Mouse (Mus musculus) urinary bladder, postnatal 25 days (tissue): Measurements from ENCODE around the gene Ptpn4.

Experiments
- DNase-seq: peaks from one replicate; pipeline ENCODE4 v3.0.0; 2022; ENCODE audit warnings: low spot score

The Ptpn4 gene

GRCm38 (mm10) chr1:119837035-119837751, at the start of gene Ptpn4:
Ptpn4 (minus strand) TSS chr1:119837613.
- DNase-seq, result peak; percentile 95

DNA sequence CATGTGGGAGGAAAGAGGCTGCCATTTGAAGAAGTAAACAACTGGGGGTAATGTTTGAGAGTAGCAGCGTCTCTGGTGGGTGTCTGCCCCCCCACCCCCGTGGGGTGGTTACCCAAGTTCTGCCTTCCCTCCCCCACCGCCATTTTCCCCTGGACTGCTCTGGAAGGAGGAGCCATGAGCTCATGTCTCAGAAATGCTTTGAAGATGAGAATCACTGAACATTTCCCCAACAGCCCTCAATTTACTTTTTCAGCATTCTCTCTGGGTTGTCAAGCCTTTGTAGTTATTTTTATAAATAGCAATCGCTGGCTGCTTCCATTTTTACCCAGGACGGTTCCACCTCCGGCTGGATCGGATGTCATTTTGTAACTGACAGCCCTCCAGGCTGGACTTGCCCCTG, 48.9 kb upstream of the Ptpn4 start:
- DNase-seq, result no peak

DNA sequence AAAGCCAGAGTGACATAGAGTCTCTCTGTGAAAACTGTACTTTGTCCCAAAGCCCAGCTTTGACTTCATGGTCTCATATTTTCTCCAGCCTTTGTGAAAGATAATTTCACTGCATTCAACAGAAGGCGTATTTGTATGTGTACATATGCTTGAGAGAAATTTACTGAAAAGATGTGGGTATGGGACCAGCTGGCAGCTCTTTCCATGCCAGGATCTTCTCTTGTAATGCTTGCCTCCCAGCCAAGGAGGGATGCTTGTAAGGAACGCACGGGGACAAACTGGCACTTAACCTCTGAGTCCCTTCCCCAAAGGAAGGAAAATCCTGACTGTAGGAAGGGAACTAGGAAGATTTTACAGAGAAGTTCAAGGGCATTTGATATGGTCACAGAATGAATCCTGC, 46.9 kb upstream of the Ptpn4 start:
- DNase-seq, result no peak

GRCm38 (mm10) chr1:119878909-119879308, 41.5 kb upstream of the Ptpn4 start:
- no peak for DNase-seq

- DNase-seq, result no peak
Observed at GRCm38 (mm10) chr1:119877469-119877868, 40.1 kb upstream of the Ptpn4 start.

DNA sequence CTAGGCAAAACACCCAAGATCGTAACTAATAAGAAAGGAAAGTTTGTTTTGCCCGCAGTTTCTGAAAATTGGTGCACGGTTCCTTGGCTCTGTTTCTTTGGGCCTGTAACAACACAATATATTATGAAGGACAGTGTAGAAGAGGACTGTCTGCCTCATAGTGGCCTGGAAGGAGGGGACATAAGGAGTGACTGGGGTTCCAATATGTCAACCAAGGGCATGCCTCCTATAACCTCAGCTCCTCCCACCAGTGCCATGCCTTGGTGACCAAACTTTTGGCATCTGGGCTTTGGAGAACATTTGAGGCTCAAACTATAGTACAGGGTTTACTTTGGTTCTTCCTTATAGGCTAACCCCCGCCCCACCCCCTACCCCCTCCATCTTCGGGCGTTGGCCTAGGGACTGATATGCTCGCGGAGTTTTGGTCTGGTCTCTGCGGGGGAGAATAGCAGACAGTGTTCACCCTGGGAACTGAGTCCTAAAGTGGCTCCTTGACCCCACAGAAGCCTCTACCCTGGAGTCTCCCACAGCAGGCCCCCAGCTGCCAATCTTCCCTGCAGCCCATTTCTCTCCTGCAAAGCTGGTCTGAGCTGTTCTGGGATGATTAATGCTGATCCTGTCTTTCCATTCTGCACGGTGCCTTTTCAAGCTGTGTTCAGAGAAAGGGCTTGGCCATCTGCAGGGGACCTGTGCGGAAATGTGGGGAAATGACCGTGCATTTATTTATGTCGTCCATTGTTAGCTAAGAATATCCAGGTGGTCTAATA, 31.2 kb upstream of the Ptpn4 start:
- DNase-seq, result no peak

- no peak for DNase-seq
Observed at GRCm38 (mm10) chr1:119867300-119867699, 29.9 kb upstream of the Ptpn4 start.

GRCm38 (mm10) chr1:119865311-119865710, 27.9 kb upstream of the Ptpn4 start:
- DNase-seq, result no peak

GRCm38 (mm10) chr1:119863507-119864296, 26.3 kb upstream of the Ptpn4 start:
- DNase-seq, result no peak

DNA sequence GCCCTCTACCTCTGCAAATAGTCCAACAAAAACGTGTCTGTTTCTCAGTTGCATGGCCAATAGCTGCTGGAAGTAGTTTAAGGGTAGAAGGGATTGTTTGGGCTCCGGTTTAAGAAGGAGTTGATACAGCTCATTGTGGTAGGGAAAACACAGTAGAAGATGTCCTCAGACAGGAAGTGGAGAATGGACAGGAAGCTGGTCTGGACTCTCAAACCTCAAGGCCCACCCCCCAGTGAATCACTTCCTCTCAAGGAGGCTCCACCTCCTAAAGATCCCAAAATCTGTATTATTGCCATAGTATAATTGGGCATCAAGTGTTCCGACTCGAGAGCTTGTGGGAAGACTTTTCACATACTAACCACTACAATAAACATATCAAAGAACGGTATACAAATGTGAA, 22.2 kb upstream of the Ptpn4 start:
- no peak for DNase-seq

DNA sequence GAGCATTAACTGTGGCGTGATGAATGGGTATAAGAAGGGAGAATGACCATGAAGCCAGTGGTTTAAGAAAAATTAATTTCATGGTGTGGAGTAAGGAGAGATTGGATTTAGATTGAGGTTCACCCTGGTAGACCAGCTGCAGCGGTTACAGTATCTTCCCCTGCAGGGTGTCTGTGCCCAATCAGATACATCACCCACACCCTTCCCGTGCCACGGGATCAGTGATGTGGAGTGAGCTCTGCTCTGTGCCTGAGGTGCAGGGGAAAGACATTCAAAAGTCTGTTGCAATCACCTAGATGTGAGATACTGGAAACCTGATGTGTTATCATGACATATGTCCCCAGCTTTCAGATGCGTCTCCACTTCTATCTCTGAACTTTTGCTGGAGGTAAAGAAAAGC, 15.6 kb upstream of the Ptpn4 start:
- no peak for DNase-seq

DNA sequence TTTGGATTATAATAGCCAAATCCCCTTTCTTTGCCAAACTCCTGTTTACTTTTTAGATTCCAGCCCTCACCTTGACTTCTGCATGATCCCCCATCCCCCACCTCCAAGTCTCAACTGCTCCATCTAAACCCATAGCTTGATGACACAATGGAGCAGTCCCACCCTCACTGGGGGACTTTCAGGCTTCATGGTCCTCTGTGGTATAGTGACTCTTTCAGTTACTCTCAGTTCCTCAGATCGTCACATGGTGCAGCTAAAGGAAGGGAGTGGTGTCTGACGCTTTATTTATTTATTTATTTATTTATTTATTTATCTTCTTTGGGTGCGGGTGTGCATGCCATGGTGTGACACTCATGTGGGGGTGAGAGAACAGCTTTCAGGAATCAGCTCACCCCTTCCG, 14.9 kb upstream of the Ptpn4 start:
- no peak for DNase-seq

DNA sequence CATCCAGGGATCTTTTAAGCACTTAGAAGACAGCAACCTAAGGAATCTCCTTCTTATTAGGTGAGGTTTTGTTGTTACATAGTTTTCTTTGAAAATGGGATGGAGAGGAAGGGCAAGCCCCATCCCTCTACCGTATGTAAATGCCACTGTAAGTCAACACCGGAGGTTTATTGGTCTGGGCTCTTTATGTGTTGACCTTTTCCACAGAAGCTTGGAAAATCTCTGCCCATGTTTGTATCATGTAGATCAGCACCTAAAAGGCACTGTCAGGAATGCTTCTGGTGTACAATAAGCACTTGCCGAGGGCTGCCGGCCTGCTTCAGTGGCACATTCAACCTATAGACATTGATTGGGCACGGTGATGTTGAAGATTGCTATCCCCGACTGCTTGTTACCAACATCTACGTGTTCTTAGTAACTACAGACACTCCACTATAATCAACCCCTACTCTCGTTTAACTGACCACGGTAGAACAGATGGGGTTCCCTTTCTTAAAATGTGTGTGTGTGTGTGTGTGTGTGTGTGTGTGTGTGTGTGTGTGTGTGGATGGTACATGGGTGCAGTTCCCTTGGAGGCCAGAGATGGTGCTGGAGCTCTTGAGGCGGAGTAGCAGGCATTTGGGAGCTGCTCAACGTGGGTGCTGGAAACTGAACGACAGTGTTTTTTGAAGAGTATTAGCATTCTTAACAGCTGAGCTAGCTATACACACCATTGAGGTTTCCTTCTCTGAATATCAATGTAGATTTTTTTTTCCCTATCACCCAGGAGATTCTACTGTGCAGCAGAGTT, 11.9 kb upstream of the Ptpn4 start:
- DNase-seq, result no peak

DNA sequence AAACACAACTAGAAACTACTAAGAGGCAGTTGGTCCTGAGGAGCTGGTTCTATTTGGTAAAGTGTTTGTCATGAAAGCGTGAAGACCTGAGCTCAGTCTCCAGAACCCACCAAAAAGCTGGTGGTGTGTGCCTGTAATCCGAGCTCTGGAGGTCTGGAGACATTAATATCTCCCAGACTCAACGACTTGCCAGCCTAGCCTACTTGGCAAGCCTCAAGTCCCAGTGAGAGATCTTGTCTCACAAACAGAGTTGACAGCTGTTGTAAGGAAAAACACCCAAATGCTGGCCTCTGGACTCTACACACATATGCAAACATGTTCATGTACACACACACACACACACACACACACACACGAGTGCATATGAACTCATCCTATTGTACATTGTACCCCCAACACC, 7.9 kb upstream of the Ptpn4 start:
- DNase-seq, result no peak

GRCm38 (mm10) chr1:119843121-119843520, 5.7 kb upstream of the Ptpn4 start:
- DNase-seq, result no peak

DNA sequence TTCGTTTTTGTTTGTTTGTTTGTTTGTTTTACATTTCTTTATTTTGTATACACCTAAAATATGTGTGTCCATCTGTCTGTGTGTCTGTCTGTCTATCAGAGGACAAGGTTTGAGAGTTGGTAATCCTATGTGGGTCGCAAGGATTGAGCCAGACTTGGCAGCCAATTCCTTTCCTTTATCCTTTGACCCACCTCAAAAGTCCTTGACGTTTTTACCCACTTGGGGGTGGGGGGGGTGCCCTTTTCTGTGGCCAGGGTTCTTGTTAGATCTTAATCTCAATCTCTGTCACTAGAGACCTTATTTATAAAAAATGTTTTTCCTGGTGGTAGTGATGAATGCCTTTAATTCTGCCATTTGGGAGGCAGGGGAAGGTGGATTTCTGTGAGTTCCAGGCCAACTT, 828 bp upstream of the Ptpn4 start:
- no peak for DNase-seq

DNA sequence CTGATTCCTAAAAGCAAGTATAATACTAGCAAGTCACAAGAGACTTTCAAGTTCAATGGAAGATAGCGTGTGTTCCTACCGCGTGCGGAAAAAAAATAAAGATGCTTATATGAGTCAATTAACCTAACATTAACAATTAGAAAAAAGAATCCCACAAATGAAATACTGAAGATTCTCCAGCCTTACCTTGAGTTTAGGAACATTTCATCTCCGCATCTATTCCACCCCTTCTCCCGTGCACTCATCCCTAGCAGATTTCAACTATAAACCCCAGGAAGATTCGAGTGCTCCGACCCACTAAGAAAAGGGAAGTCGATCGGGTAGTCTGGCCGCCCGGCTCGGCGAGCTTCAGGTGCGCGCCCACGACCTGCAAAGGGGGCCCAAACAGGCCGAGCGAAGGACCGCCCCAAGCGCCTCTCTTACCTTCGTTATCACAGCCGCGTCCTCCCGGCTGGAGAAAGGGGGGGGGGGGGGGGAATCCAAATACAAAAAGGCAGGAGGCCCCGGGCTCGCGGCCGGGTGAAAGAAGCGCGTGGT, 866 bp downstream of the Ptpn4 start:
- peak; percentile 24 for DNase-seq

DNA sequence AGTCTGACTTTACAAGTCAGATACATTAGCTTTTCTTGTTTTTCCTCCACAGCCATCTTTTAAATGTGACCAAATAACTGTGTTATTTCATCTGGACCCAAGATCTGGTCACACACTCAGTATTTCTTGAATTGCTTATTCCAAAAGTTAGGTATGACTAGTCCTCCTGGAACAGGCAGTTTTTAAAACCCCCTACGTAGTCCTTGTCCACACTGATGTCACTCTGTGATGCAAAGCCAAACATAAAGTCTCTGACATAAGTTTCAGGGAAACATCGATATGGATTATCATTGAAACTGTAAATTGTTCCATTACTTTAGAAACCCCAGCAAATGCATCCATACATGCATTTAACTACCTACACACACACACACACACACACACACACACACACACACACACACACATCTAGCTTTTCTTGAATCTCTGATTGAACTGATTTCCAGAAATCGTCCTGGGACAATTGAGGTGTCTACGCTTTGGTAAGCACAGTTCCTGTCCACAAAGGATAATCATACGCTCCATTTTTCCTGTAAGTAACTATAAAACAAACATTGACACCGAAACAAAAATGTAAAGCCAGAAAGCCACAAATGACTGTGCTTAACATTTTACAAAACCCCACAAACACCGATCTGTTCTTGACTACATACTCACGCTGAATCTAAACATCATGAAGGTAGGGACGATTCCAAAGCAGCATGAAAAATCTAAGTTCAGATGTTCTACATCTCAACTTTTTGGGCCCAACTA, 1.5 kb downstream of the Ptpn4 start:
- DNase-seq, result no peak

DNA sequence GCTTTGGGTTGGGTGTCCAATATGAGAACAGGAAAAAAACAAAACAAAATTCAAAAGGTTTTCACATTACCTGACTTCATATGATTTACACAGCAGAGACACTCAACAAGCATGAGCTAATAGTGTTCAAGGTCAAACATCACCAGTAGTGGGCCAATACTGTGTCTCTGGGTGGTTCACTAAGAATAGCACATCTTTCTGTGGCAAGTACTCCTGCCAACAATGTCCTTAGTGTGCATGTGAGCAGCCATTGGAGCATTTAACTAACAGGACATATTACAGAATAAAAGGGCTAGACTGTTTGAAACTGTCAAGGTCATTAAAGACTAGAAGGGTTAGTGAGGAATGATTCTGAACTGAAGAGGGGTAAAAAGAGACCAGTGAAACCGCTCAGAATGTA, 9.3 kb downstream of the Ptpn4 start:
- no peak for DNase-seq

DNA sequence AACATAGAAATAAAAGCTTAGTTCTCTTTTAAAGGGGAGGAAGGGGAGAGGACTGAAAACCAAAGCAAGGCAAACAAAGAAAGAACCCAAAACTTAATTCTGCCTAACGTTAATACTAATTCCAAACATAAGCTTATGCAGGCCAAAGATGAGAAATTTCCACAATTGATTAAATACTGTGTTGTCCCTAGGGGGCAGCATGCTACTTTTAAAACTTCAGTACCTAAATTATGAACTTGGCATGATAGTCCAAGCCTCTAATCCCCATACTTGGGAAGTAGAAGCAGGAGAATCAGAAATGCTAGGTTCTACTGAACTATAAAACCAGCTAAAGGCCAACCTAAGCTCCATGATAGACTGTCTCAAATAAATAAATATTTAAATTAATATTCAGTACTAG, 18.7 kb downstream of the Ptpn4 start:
- no peak for DNase-seq

DNA sequence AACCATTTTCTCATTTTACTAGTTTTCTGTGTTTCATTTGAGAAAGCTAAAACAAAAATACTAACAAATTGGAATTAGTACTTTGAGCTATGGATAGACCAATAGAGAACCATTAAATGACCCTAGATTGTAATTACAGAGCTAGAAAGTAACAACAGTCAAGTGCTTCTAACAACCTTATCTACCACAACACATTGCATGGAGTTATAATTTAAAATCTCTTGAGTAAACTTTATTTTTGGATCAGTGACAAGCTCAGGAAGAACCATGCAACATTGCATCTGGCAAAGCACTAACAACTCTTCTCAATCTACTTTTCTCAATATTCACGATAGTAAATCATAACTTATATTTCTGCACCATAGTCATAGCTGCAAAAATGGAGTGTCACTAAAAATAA, 29.7 kb downstream of the Ptpn4 start:
- no peak for DNase-seq
